Mouse (Mus musculus): ENCODE results near the gene Eml5. TPM values are rescaled to one million over a fixed set of nuclear protein-coding genes. Genes with fewer than 3 reads are reported as not detected.

The Eml5 gene
- polyA plus RNA-seq, 1 experiment from 2014 or later, result 1.4 TPM

DNA sequence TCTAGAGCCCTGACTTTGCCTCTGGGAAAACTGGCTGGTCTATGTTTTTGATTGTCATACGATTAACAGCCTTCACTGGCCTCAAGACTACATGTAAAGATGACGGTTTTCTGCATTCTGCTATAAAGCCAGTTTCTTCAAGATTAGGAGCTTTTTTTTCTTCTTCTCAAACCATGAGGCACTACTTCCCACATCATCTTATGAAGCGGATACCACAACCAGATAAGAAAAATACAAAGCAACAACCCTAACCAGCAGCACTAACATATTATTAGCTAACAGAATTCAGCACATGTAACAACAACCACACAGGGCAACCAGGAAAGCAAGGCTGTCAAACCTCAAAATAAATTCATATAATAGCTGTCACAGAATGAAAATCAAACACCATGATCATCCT is 63.3 kb downstream of the Eml5 start:
- H3K4me2 ChIP-seq (replicated peaks; ENCODE audit: low read depth, low read length), result no peak overlapping the region
- no peak overlapping the region for H3K4me3 ChIP-seq (ENCODE audit: low read depth, low read length)
- H3K36me3 ChIP-seq (ENCODE audit: insufficient read depth, low read length), result no peaks in the 10 kb centered on the region
- WGBS, result 92% methylated on average over 3 of the region's 3 CpGs
- no peaks in the 10 kb centered on the region; the same call in 1 of the 2 replicates for H3K4me1 ChIP-seq (ENCODE audit: insufficient read depth, low read depth, low read length)
- no peak for TF ChIP-seq EP300 (IDR thresholded peaks at IDR 0.05)
- no peak for DNase-seq (ENCODE audit: low spot score)
- H3K9ac ChIP-seq (replicated peaks; ENCODE audit: low read depth), result no peak overlapping the region
- no peak overlapping the region for H3K27ac ChIP-seq (ENCODE audit: low read length)
- no peaks in the 10 kb centered on the region for H3K9me3 ChIP-seq (ENCODE audit: low read length)
- no peak for ATAC-seq
- no peaks in the 10 kb centered on the region for H3K27me3 ChIP-seq (replicated peaks; ENCODE audit: insufficient read depth, low read length)

GRCm38 (mm10) chr12:98835466-98835865 is 65.8 kb downstream of the Eml5 start:
- H3K4me1 ChIP-seq (ENCODE audit: insufficient read depth, low read depth, low read length), result no peaks in the 10 kb centered on the region; the same call in 1 of the 2 replicates
- DNase-seq (ENCODE audit: low spot score) (no peak), ATAC-seq (no peak)
- no peaks in the 10 kb centered on the region for H3K36me3 ChIP-seq (ENCODE audit: insufficient read depth, low read length)
- H3K4me3 ChIP-seq (ENCODE audit: low read depth, low read length), result no peak overlapping the region
- H3K9me3 ChIP-seq (ENCODE audit: low read length), result no peaks in the 10 kb centered on the region
- H3K9ac ChIP-seq (replicated peaks; ENCODE audit: low read depth), result no peak overlapping the region
- TF ChIP-seq CTCF (IDR thresholded peaks at IDR 0.05) (no peak), EP300 (IDR thresholded peaks at IDR 0.05) (no peak)
- H3K4me2 ChIP-seq (replicated peaks; ENCODE audit: low read depth, low read length), result no peak overlapping the region
- no peaks in the 10 kb centered on the region for H3K27me3 ChIP-seq (replicated peaks; ENCODE audit: insufficient read depth, low read length)
- WGBS, result 72% methylated on average over 2 of the region's 2 CpGs
- H3K27ac ChIP-seq (ENCODE audit: low read length), result no peak overlapping the region

- H3K36me3 ChIP-seq (ENCODE audit: insufficient read depth, low read length), result no peaks in the 10 kb centered on the region
- 47% methylated on average over 2 of the region's 2 CpGs for WGBS
- no peak for TF ChIP-seq CTCF (IDR thresholded peaks at IDR 0.05)
- peak; percentile 76 for TF ChIP-seq EP300 (IDR thresholded peaks at IDR 0.05)
- H3K4me2 ChIP-seq (replicated peaks; ENCODE audit: low read depth, low read length), result no peak overlapping the region
- ATAC-seq (peak; percentile 68), DNase-seq (ENCODE audit: low spot score) (peak; percentile 79)
- no peaks in the 10 kb centered on the region; the same call in 1 of the 2 replicates for H3K4me1 ChIP-seq (ENCODE audit: insufficient read depth, low read depth, low read length)
- no peaks in the 10 kb centered on the region for H3K27me3 ChIP-seq (replicated peaks; ENCODE audit: insufficient read depth, low read length)
- H3K9me3 ChIP-seq (ENCODE audit: low read length), result no peaks in the 10 kb centered on the region
- H3K27ac ChIP-seq (ENCODE audit: low read length), result peak overlapping the region; percentile 40
- H3K9ac ChIP-seq (replicated peaks; ENCODE audit: low read depth), result no peak overlapping the region
- no peak overlapping the region for H3K4me3 ChIP-seq (ENCODE audit: low read depth, low read length)
Observed at GRCm38 (mm10) chr12:98834879-98835278, 66.4 kb downstream of the Eml5 start.

DNA sequence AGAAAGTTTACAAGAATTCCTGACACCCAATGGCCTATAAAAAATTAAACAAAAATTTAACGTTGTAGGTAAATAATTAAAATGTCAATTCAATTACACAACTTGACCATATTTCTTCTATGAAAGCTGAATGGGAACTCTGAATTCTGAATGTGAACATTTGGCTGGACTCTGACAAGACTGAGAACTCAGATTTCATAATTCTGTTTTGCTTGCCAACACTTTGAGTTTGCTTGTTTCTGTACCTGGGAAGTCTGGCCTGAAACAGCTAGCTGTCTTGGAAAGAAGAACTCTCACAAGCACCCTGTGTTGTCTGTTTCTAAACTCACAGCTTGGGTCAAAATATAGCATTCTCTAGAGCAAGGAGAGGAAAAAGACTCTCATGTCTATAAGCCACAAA is 67.4 kb downstream of the Eml5 start:
- no peaks in the 10 kb centered on the region for H3K27me3 ChIP-seq (replicated peaks; ENCODE audit: insufficient read depth, low read length)
- H3K4me3 ChIP-seq (ENCODE audit: low read depth, low read length), result no peak overlapping the region
- H3K27ac ChIP-seq (ENCODE audit: low read length), result peak overlapping the region; percentile 40; the same call in 1 of the 2 replicates
- no peaks in the 10 kb centered on the region; the same call in 1 of the 2 replicates for H3K4me1 ChIP-seq (ENCODE audit: insufficient read depth, low read depth, low read length)
- H3K9me3 ChIP-seq (ENCODE audit: low read length), result no peaks in the 10 kb centered on the region
- ATAC-seq (no peak), DNase-seq (ENCODE audit: low spot score) (peak; percentile 35)
- H3K36me3 ChIP-seq (ENCODE audit: insufficient read depth, low read length), result no peaks in the 10 kb centered on the region
- no peak overlapping the region for H3K4me2 ChIP-seq (replicated peaks; ENCODE audit: low read depth, low read length)
- TF ChIP-seq CTCF (IDR thresholded peaks at IDR 0.05), result no peak
- TF ChIP-seq EP300 (IDR thresholded peaks at IDR 0.05), result no peak
- WGBS, result 30% methylated on average over 1 of the region's 1 CpGs
- H3K9ac ChIP-seq (replicated peaks; ENCODE audit: low read depth), result no peak overlapping the region

- Histone ChIP-seq H3K4me2 (replicated peaks; ENCODE audit: low read depth, low read length) (no peak overlapping the region), H3K36me3 (ENCODE audit: insufficient read depth, low read length) (no peaks in the 10 kb centered on the region), H3K4me1 (ENCODE audit: insufficient read depth, low read depth, low read length) (no peaks in the 10 kb centered on the region; the same call in 1 of the 2 replicates), H3K9ac (replicated peaks; ENCODE audit: low read depth) (no peak overlapping the region), H3K9me3 (ENCODE audit: low read length) (no peaks in the 10 kb centered on the region), H3K4me3 (ENCODE audit: low read depth, low read length) (no peak overlapping the region), H3K27me3 (replicated peaks; ENCODE audit: insufficient read depth, low read length) (no peaks in the 10 kb centered on the region), H3K27ac (ENCODE audit: low read length) (peak overlapping the region; percentile 5; the same call in 1 of the 2 replicates)
- peak; percentile 70 for ATAC-seq
- peak; percentile 40; the same call in 1 of the 2 replicates for TF ChIP-seq EP300 (IDR thresholded peaks at IDR 0.05)
- no peak for TF ChIP-seq CTCF (IDR thresholded peaks at IDR 0.05)
- DNase-seq (ENCODE audit: low spot score), result peak; percentile 73
- WGBS, result 66% methylated on average over 8 of the region's 8 CpGs
Observed at GRCm38 (mm10) chr12:98832929-98833598, 68.2 kb downstream of the Eml5 start.

GRCm38 (mm10) chr12:98831122-98831521 is 70.2 kb downstream of the Eml5 start:
- no peak overlapping the region for H3K4me3 ChIP-seq (ENCODE audit: low read depth, low read length)
- H3K27me3 ChIP-seq (replicated peaks; ENCODE audit: insufficient read depth, low read length), result no peaks in the 10 kb centered on the region
- no peak overlapping the region for H3K4me2 ChIP-seq (replicated peaks; ENCODE audit: low read depth, low read length)
- ATAC-seq (no peak), DNase-seq (ENCODE audit: low spot score) (no peak)
- H3K9me3 ChIP-seq (ENCODE audit: low read length), result no peaks in the 10 kb centered on the region
- TF ChIP-seq CTCF (IDR thresholded peaks at IDR 0.05) (no peak), EP300 (IDR thresholded peaks at IDR 0.05) (no peak)
- H3K4me1 ChIP-seq (ENCODE audit: insufficient read depth, low read depth, low read length), result no peaks in the 10 kb centered on the region; the same call in 1 of the 2 replicates
- no peak overlapping the region for H3K9ac ChIP-seq (replicated peaks; ENCODE audit: low read depth)
- WGBS, result 72% methylated on average over 7 of the region's 7 CpGs
- H3K27ac ChIP-seq (ENCODE audit: low read length), result no peak overlapping the region
- H3K36me3 ChIP-seq (ENCODE audit: insufficient read depth, low read length), result no peaks in the 10 kb centered on the region

All from lung, postnatal 0 days (tissue).